Mouse (Mus musculus): ENCODE measurements at regions not wholly inside any gene's neighbourhood (a gene's known extent, or its start where the extent isn't known, plus 50 kb on each side); places are given as distances from the start of the nearest gene placed in this dataset.

DNA sequence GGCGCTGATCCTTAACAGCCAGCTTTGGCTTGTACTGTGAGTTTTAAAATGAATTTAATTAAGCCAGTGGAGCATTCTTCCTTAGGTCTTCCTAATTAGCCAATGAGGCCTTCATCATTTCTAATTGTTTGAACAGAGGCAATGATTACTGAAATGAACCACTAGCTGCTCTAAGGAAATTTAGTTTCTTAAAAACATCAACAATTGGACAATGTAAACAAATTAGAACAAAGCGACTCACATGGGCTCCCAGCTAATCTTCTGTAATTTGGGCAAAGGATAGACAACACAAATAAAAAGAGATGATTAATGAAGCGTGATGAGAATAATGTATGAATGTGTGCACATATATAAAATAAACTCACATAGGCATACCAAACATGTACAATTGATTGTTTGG lies 1011.4 kb upstream of the Igfbp7 start:
- no peak overlapping the region for H3K4me2 ChIP-seq (ENCODE audit: low read length)
- no peak overlapping the region for H3K4me3 ChIP-seq (replicated peaks; ENCODE audit: low read length)
- H3K9me3 ChIP-seq (ENCODE audit: control insufficient read depth, low read length) = no peaks in the 10 kb centered on the region
- no peak overlapping the region for H3K9ac ChIP-seq (replicated peaks; ENCODE audit: low read depth, low read length)
- no peak overlapping the region for H3K27ac ChIP-seq (ENCODE audit: low read length)
- H3K27me3 ChIP-seq (replicated peaks; ENCODE audit: control insufficient read depth, insufficient read depth, low read length) = no peaks in the 10 kb centered on the region
- no peaks in the 10 kb centered on the region for H3K36me3 ChIP-seq (ENCODE audit: control insufficient read depth, insufficient read depth)
- no peaks in the 10 kb centered on the region for H3K4me1 ChIP-seq (replicated peaks; ENCODE audit: control insufficient read depth, insufficient read depth, low read length)
- no peak for ATAC-seq
- 43% methylated on average over 3 of the region's 3 CpGs for WGBS

DNA sequence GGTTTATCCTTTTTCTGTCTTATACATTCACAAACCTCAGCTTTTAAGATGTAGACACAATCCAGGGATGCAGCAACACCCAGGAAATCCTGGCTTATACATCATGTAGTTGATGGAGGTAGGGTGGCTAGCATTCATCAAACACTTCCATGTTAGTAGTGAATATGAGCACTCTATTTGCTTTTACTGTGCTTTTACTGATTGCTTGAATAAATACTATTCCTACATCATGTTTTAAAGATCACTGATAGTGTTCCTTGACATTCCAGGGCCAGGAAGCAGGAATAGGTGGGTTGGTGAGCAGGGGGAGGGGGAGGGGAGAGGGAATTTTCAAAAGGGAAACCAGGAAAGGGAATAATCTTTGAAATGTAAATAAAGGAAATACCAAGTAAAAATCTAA lies 998.5 kb upstream of the Igfbp7 start:
- Histone ChIP-seq H3K36me3 (ENCODE audit: control insufficient read depth, insufficient read depth) (no peaks in the 10 kb centered on the region), H3K27ac (ENCODE audit: low read length) (no peak overlapping the region), H3K27me3 (replicated peaks; ENCODE audit: control insufficient read depth, insufficient read depth, low read length) (no peaks in the 10 kb centered on the region), H3K9ac (replicated peaks; ENCODE audit: low read depth, low read length) (no peak overlapping the region), H3K4me1 (replicated peaks; ENCODE audit: control insufficient read depth, insufficient read depth, low read length) (no peaks in the 10 kb centered on the region), H3K4me2 (ENCODE audit: low read length) (no peak overlapping the region), H3K9me3 (ENCODE audit: control insufficient read depth, low read length) (no peaks in the 10 kb centered on the region), H3K4me3 (replicated peaks; ENCODE audit: low read length) (no peak overlapping the region)
- no peak for ATAC-seq

DNA sequence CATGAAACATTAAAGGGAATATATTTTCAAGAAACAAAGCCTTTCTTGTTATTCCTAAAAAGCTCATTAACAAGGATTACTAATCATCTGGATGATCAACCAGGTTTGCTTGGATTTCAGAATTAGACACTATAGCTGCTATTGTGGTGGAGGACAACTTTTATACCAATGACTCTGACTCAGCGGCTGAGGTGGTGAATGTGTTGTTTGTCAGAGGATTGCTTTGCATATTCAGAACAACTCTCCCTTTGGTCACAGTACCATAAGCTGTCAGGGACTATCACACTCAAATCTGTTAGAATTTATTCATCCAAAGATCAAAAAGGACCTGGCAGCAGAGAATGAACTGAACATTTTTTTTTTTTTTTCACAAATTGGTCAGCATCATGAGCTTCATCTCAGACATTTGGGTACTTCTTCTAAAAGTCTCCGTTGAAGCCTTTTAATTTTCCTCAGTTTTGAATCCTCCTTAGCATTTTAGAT lies 994.4 kb upstream of the Igfbp7 start:
- H3K27ac ChIP-seq (ENCODE audit: low read length) = no peak overlapping the region
- H3K4me2 ChIP-seq (ENCODE audit: low read length) = no peak overlapping the region
- no peak for ATAC-seq
- no peak overlapping the region for H3K4me3 ChIP-seq (replicated peaks; ENCODE audit: low read length)
- H3K9me3 ChIP-seq (ENCODE audit: control insufficient read depth, low read length) = no peaks in the 10 kb centered on the region
- H3K36me3 ChIP-seq (ENCODE audit: control insufficient read depth, insufficient read depth) = no peaks in the 10 kb centered on the region
- no peaks in the 10 kb centered on the region for H3K27me3 ChIP-seq (replicated peaks; ENCODE audit: control insufficient read depth, insufficient read depth, low read length)
- H3K9ac ChIP-seq (replicated peaks; ENCODE audit: low read depth, low read length) = no peak overlapping the region
- WGBS = 53% methylated on average over 2 of the region's 2 CpGs
- H3K4me1 ChIP-seq (replicated peaks; ENCODE audit: control insufficient read depth, insufficient read depth, low read length) = no peaks in the 10 kb centered on the region

DNA sequence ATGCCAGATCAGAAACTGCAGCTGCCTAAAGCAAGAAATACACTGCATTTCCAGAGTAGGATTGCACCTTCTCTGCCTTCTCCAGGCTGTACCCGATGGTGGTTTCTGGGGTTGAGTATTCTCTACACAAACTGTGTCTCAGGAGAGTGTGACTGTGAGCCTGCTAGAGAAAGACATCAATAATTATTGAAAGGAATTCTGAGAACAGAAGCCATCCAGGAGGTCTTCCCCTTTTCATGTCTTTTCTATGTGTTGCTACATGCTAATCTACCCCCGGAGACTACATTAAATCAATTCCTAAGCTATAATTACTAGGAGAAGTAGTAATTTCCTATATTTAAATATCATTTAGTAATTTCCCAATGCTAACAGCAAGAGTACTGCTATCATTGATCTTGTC lies 985.5 kb upstream of the Igfbp7 start:
- ATAC-seq = peak; percentile 50
- no peak overlapping the region for H3K4me3 ChIP-seq (replicated peaks; ENCODE audit: low read length)
- H3K4me2 ChIP-seq (ENCODE audit: low read length) = no peak overlapping the region
- H3K36me3 ChIP-seq (ENCODE audit: control insufficient read depth, insufficient read depth) = no peaks in the 10 kb centered on the region
- H3K27me3 ChIP-seq (replicated peaks; ENCODE audit: control insufficient read depth, insufficient read depth, low read length) = no peaks in the 10 kb centered on the region
- no peak overlapping the region for H3K27ac ChIP-seq (ENCODE audit: low read length)
- H3K4me1 ChIP-seq (replicated peaks; ENCODE audit: control insufficient read depth, insufficient read depth, low read length) = no peaks in the 10 kb centered on the region
- H3K9ac ChIP-seq (replicated peaks; ENCODE audit: low read depth, low read length) = no peak overlapping the region
- WGBS = 68% methylated on average over 2 of the region's 2 CpGs
- no peaks in the 10 kb centered on the region for H3K9me3 ChIP-seq (ENCODE audit: control insufficient read depth, low read length)
